ENCODE assay signal across 8 mouse cellular contexts in genomic region chr5:23674829-23675498, GRCm38 (mm10). TPM values are rescaled to one million over a fixed set of nuclear protein-coding genes. Genes with fewer than 3 reads are reported as not detected.
A peak's percentile ranks its signal among the peaks of the same experiment; 100 is the strongest.
DNase-seq lines count a peak whose midpoint lies in the region; ATAC-seq and TF ChIP-seq lines count a peak whose summit lies in the region.

No protein-coding gene starts in this region.

- in situ Hi-C loops in ES-E14 (cut with MboI; ENCODE audit: low sequenced_read_pairs in 2 of 2, unreplicated experiment in 2 of 2) = no loop called here

- peak overlapping the region; percentile 92 for H3K9ac ChIP-seq in ES-E14 (ENCODE audit: insufficient read depth, low read depth, low read length, poor library complexity, severe bottlenecking)
- H3K9ac ChIP-seq in forebrain, postnatal 0 days = peak overlapping the region; percentile 84

- H3K27ac ChIP-seq in ES-E14 (ENCODE audit: insufficient read depth, low read depth, low read length, poor library complexity, severe bottlenecking) = no peak overlapping the region
- peak overlapping the region; percentile 89 for H3K27ac ChIP-seq in forebrain, postnatal 0 days (ENCODE audit: low read depth, low read length)

- H3K27me3 ChIP-seq in forebrain, postnatal 0 days (ENCODE audit: insufficient read depth, low read length) = no peaks in the 10 kb centered on the region

- WGBS in forebrain, postnatal 0 days = 1% methylated on average over 59 of the region's 61 CpGs

- peak; percentile 53 for ATAC-seq in forebrain, postnatal 0 days

- TF ChIP-seq CTCF in forebrain, postnatal 0 days (IDR thresholded peaks at IDR 0.05; ENCODE audit: low read depth) = peak; percentile 42

- no peaks in the 10 kb centered on the region for H3K36me3 ChIP-seq in ES-E14 (ENCODE audit: control insufficient read depth, insufficient read depth, low read length, poor library complexity, severe bottlenecking)
- no peaks in the 10 kb centered on the region for H3K36me3 ChIP-seq in forebrain, postnatal 0 days (ENCODE audit: insufficient read depth)

- H3K4me2 ChIP-seq in forebrain, postnatal 0 days (ENCODE audit: low read depth) = peak overlapping the region; percentile 82

- peaks cover 2 to 5% of the 10 kb centered on the region in 2 experiments; a peak in 3 of 4 replicates for H3K4me1 ChIP-seq in ES-E14 (ENCODE audit: control insufficient read depth in 2 of 2, insufficient read depth in 2 of 2, low read length in 2 of 2, poor library complexity in 1 of 2)
- no peaks in the 10 kb centered on the region for H3K4me1 ChIP-seq in forebrain, postnatal 0 days (ENCODE audit: insufficient read depth)

- peak overlapping the region; percentile 95 to 97 for H3K4me3 ChIP-seq in ES-E14 (ENCODE audit: insufficient read depth in 1 of 2, low read depth in 1 of 2, low read length in 2 of 2, poor library complexity in 1 of 2, severe bottlenecking in 1 of 2)
- H3K4me3 ChIP-seq in forebrain, postnatal 0 days (ENCODE audit: low read depth, low read length) = peak overlapping the region; percentile 85

- no peaks in the 10 kb centered on the region for H3K9me3 ChIP-seq in ES-E14 (ENCODE audit: control insufficient read depth, insufficient read depth, low read depth, low read length)
- H3K9me3 ChIP-seq in forebrain, postnatal 0 days (ENCODE audit: low read length) = no peaks in the 10 kb centered on the region

- no peak for DNase-seq in ES-E14 (ENCODE audit: low read depth, low spot score)
- DNase-seq in cerebellum, adult 11-12 months = peak; percentile 49
- peak; percentile 69 for DNase-seq in forebrain, postnatal 0 days
- DNase-seq in heart, postnatal 4 days = peak; percentile 72
- peak; percentile 69 to 74 for DNase-seq in layer of hippocampus, postnatal 10 days (ENCODE audit: low spot score in 2 of 2)
- peak; percentile 57 for DNase-seq in lung, postnatal 10 days
- peak; percentile 70 for DNase-seq in ovary, postnatal 36 days (ENCODE audit: low spot score)
- peak; percentile 56 for DNase-seq in thymus, postnatal 25 days

TF ChIP-seq in ES-E14, 5 proteins besides CTCF, POLR2A, EP300 and RAD21:
- TF ChIP-seq CHD2 (IDR thresholded peaks at IDR 0.05; ENCODE audit: low read depth, low read length) (no peak), ZC3H11A (IDR thresholded peaks at IDR 0.05; ENCODE audit: borderline replicate concordance, low read depth, low read length) (no peak), MAFK (IDR thresholded peaks at IDR 0.05; ENCODE audit: insufficient read depth, low read depth, low read length) (no peak), ZNF384 (IDR thresholded peaks at IDR 0.05; ENCODE audit: low read depth, low read length) (no peak), HCFC1 (IDR thresholded peaks at IDR 0.05; ENCODE audit: borderline replicate concordance, insufficient read depth, low read length) (no peak)

RNA-seq across cellular contexts. Expression of gene Srpk2, which starts 9.5 kb away (rescaled TPM):
- total RNA-seq in ES-E14 (2012; rRNA removed) = 23.3 and 27.4 TPM in 2 replicates
- total RNA-seq in forebrain, postnatal 0 days (2014; rRNA removed) = 77.5 and 88.8 TPM in 2 replicates
- 116 and 144 TPM in 2 replicates for polyA plus RNA-seq in forebrain, postnatal 0 days (2015; fragmentation: Nextera tagmentation; extraction: Ambion mirVana)
- 10 to 100 TPM; 61.5 to 68.3 TPM for total RNA-seq in heart, postnatal 4 days (2021)
- 100 to 1,000 TPM; 143 to 151 TPM for total RNA-seq in layer of hippocampus, postnatal 10 days (2021)
